Comparison of ENCODE assay signal across 10 mouse cellular contexts in the genomic region with DNA sequence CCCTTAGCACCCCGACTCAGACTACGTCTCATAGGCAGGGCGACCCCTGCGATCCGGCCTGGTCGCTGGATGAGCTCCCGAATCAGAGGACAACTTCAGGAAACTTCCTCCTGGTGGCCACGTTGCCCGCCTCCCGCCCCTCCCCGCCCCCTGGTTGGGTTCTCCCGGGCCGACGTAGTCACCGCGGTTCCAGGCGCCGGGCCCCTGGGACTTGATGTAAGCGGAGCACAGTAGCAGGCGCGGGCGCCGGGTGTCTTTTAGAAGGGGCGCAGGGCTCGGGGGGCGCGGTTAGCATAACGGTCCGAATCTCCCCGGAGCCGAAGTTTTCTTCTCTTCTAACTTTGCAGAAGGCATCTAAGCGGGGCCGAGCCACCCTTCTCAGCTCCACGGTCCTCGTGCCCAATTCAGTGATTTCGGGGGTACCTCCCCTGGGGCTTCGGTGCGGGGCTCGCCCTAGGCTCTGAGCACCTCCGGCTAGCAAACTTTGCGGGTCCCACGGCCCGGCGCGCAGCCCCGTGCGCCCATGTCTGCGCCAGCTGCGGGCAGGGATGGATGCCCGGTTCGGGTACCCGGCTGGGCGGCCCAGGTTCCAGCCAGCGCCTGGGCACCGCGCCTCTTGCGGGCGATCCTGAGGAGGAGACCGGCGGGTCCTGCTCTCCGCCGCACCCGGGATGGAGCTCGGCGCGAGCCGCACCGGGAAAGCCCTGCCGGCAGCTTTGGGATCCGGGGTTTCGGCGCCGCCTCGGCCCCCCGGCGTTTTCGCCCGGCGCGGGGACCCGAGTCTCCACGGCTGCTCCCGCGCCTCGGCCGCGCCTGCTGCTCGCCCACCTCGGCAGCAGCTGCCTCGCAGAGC. TPM values are rescaled to one million over a fixed set of nuclear protein-coding genes. Genes with fewer than 3 reads are reported as not detected.
DNase-seq lines count a peak whose midpoint lies in the region; ATAC-seq lines count a peak whose summit lies in the region.
"Had no signal": no experiment of that assay in that cellular context is flagged by ENCODE, and none has a peak within 500 bp of the region (broad histone marks: within the 10 kb centered on the region; RNA-seq: fewer than 3 reads in every experiment).

No protein-coding gene starts in this region.

- peaks cover 38% of the 10 kb centered on the region for H3K27me3 ChIP-seq in heart, embryonic 12.5 days (replicated peaks)
- H3K27me3 ChIP-seq in embryonic facial prominence, embryonic 10.5 days (replicated peaks; ENCODE audit: low read depth, poor library complexity, severe bottlenecking) = peaks cover 99% of the 10 kb centered on the region
- H3K27me3 ChIP-seq in hindbrain, embryonic 13.5 days = peaks cover 25% of the 10 kb centered on the region
- H3K27me3 ChIP-seq in liver, embryonic 16.5 days (ENCODE audit: control insufficient read depth, insufficient read depth, low read depth, low read length) = peaks cover 49% of the 10 kb centered on the region
- H3K27me3 ChIP-seq in stomach, embryonic 16.5 days (ENCODE audit: control insufficient read depth, insufficient read depth, low read length) = peaks cover 19% of the 10 kb centered on the region

- H3K4me3 ChIP-seq in heart, embryonic 12.5 days = peak overlapping the region; percentile 66
- H3K4me3 ChIP-seq in embryonic facial prominence, embryonic 10.5 days = peak overlapping the region; percentile 74
- H3K4me3 ChIP-seq in hindbrain, embryonic 13.5 days = peak overlapping the region; percentile 67
- H3K4me3 ChIP-seq in liver, embryonic 16.5 days (ENCODE audit: low read depth, low read length) = peak overlapping the region; percentile 45
- H3K4me3 ChIP-seq in stomach, embryonic 16.5 days (replicated peaks; ENCODE audit: low read length) = peak overlapping the region; percentile 68

- no peaks in the 10 kb centered on the region for H3K9me3 ChIP-seq in heart, embryonic 12.5 days (replicated peaks)
- H3K9me3 ChIP-seq in embryonic facial prominence, embryonic 10.5 days = no peaks in the 10 kb centered on the region
- no peaks in the 10 kb centered on the region for H3K9me3 ChIP-seq in hindbrain, embryonic 13.5 days
- no peaks in the 10 kb centered on the region for H3K9me3 ChIP-seq in liver, embryonic 16.5 days (replicated peaks; ENCODE audit: control insufficient read depth, low read length)
- no peaks in the 10 kb centered on the region for H3K9me3 ChIP-seq in stomach, embryonic 16.5 days (replicated peaks; ENCODE audit: control insufficient read depth, low read length)

- ATAC-seq in heart, embryonic 12.5 days (ENCODE audit: insufficient number of reproducible peaks, low FRiP score) = peak; percentile 35
- peak; percentile 55 for ATAC-seq in hindbrain, embryonic 13.5 days (ENCODE audit: low FRiP score)
- no peak for ATAC-seq in liver, embryonic 16.5 days (ENCODE audit: low read depth)
- ATAC-seq in stomach, embryonic 16.5 days (ENCODE audit: insufficient read depth, low FRiP score) = peak; percentile 15

- DNase-seq in heart, adult 8-10 months (ENCODE audit: low spot score) = no peak
- DNase-seq in Muller cell, postnatal 12 days (ENCODE audit: inconsistent ontology term) = peak; percentile 71
- DNase-seq in embryonic facial prominence, embryonic 10.5 days (ENCODE audit: low spot score) = peak; percentile 74
- DNase-seq in layer of hippocampus, adult 8-10 months (ENCODE audit: low spot score in 2 of 2) = no peak

- peak overlapping the region; percentile 81 for H3K9ac ChIP-seq in heart, embryonic 12.5 days
- peak overlapping the region; percentile 85 for H3K9ac ChIP-seq in hindbrain, embryonic 13.5 days
- no peak overlapping the region for H3K9ac ChIP-seq in liver, embryonic 16.5 days (ENCODE audit: low read depth, low read length)
- peak overlapping the region; percentile 77 for H3K9ac ChIP-seq in stomach, embryonic 16.5 days (ENCODE audit: low read length)

- H3K4me1 ChIP-seq in heart, embryonic 12.5 days (replicated peaks) = peaks cover 30% of the 10 kb centered on the region
- peaks cover 76% of the 10 kb centered on the region for H3K4me1 ChIP-seq in embryonic facial prominence, embryonic 10.5 days
- H3K4me1 ChIP-seq in hindbrain, embryonic 13.5 days (replicated peaks) = peaks cover 76% of the 10 kb centered on the region
- no peaks in the 10 kb centered on the region for H3K4me1 ChIP-seq in liver, embryonic 16.5 days (ENCODE audit: control insufficient read depth, low read depth, low read length)
- H3K4me1 ChIP-seq in stomach, embryonic 16.5 days (ENCODE audit: control insufficient read depth, insufficient read depth, low read length) = peaks cover 25% of the 10 kb centered on the region

- H3K36me3 ChIP-seq in heart, embryonic 12.5 days = no peaks in the 10 kb centered on the region
- no peaks in the 10 kb centered on the region for H3K36me3 ChIP-seq in embryonic facial prominence, embryonic 10.5 days (replicated peaks)
- H3K36me3 ChIP-seq in hindbrain, embryonic 13.5 days = no peaks in the 10 kb centered on the region
- no peaks in the 10 kb centered on the region for H3K36me3 ChIP-seq in liver, embryonic 16.5 days (ENCODE audit: control insufficient read depth, insufficient read depth)
- no peaks in the 10 kb centered on the region for H3K36me3 ChIP-seq in stomach, embryonic 16.5 days (ENCODE audit: control insufficient read depth, insufficient read depth, low read length)
- H3K36me3 ChIP-seq: G1E had no signal

- peak overlapping the region; percentile 80 for H3K27ac ChIP-seq in heart, embryonic 12.5 days (ENCODE audit: poor library complexity, severe bottlenecking)
- peak overlapping the region; percentile 90 for H3K27ac ChIP-seq in embryonic facial prominence, embryonic 10.5 days (replicated peaks)
- H3K27ac ChIP-seq in hindbrain, embryonic 13.5 days = peak overlapping the region; percentile 90
- H3K27ac ChIP-seq in liver, embryonic 16.5 days (ENCODE audit: low read length) = no peak overlapping the region
- H3K27ac ChIP-seq in stomach, embryonic 16.5 days (ENCODE audit: low read length) = peak overlapping the region; percentile 87

- H3K4me2 ChIP-seq in heart, embryonic 12.5 days = peak overlapping the region; percentile 86
- H3K4me2 ChIP-seq in hindbrain, embryonic 13.5 days = peak overlapping the region; percentile 93
- H3K4me2 ChIP-seq in liver, embryonic 16.5 days (ENCODE audit: low read depth, low read length) = peak overlapping the region; percentile 66
- H3K4me2 ChIP-seq in stomach, embryonic 16.5 days (ENCODE audit: low read depth, low read length) = peak overlapping the region; percentile 97

- under 1% methylated on average over 90 of the region's 90 CpGs for WGBS in heart, embryonic 12.5 days
- under 1% methylated on average over 90 of the region's 90 CpGs for WGBS in embryonic facial prominence, embryonic 10.5 days
- WGBS in hindbrain, embryonic 13.5 days = under 1% methylated on average over 76 of the region's 90 CpGs
- WGBS in liver, embryonic 16.5 days (ENCODE audit: insufficient replicate concordance) = 1% methylated on average over 84 of the region's 90 CpGs
- WGBS in stomach, embryonic 16.5 days = under 1% methylated on average over 89 of the region's 90 CpGs

RNA-seq across cellular contexts. Expression of a gene that starts 0.5 kb away (rescaled TPM):
- 3.3 and 4.3 TPM in 2 replicates for polyA plus RNA-seq in heart, embryonic 12.5 days (2016; fragmentation: Nextera tagmentation; extraction: Ambion mirVana)
- 1 to 10 TPM in 2 of 4 experiments, under 1 TPM in 2; 0.65 to 2.1 (median 1.3) TPM for total RNA-seq in heart, adult 8-10 months (2022)
- 1.9 and 3.1 TPM in 2 replicates for polyA plus RNA-seq in embryonic facial prominence, embryonic 10.5 days (2016; fragmentation: Nextera tagmentation; extraction: Ambion mirVana)
- polyA plus RNA-seq in hindbrain, embryonic 13.5 days (2015; fragmentation: Nextera tagmentation; extraction: Ambion mirVana) = 4.2 TPM in 2 replicates
- polyA plus RNA-seq in liver, embryonic 16.5 days (2015; fragmentation: Nextera tagmentation; extraction: Ambion mirVana) = 0.08 and 0.35 TPM in 2 replicates
- 2.0 and 2.5 TPM in 2 replicates for polyA plus RNA-seq in stomach, embryonic 16.5 days (2015; fragmentation: Nextera tagmentation; extraction: Ambion mirVana)
- 10 to 100 TPM; 16.1 to 22.7 (median 21.2) TPM for total RNA-seq in layer of hippocampus, adult 8-10 months (2022)
- total RNA-seq: neutrophil, adult 5-6 weeks had no signal
- polyA plus RNA-seq: G1E had no signal

Comparison
In these comparisons a context has a peak if more than half of its experiments do, and no peak if none do; other contexts are left out.
1. DNase-seq: peak in Muller cell, postnatal 12 days (single experiment) and embryonic facial prominence, embryonic 10.5 days (single experiment); none in heart, adult 8-10 months (single experiment) and layer of hippocampus, adult 8-10 months (0 of 2).
2. Peak in every context shown above with its lines, with median percentiles within 50 percentile points of each other: H3K4me2 ChIP-seq and H3K4me3 ChIP-seq.